Mouse (Mus musculus) heart, embryonic 14.5 days (tissue): ENCODE results near the gene Dzank1. TPM values are rescaled to one million over a fixed set of nuclear protein-coding genes. Genes with fewer than 3 reads are reported as not detected.

ENCODE experiments used
- ATAC-seq: fragments of 200-750 bp; cut with Nextera tagmentation; 2 replicates; pipeline ENCODE4 v1.8.0; 2017; ENCODE audit warnings: low read depth, moderate TSS enrichment; ENCODE audit not compliant: insufficient number of reproducible peaks, insufficient read depth, low FRiP score
- H3K27ac ChIP-seq, 2 experiments: fragments of 200-500 bp in 1 of 2; fragments of 300-500 bp in 1 of 2; sonication (generic) in 1 of 2; replicated peaks in 1 of 2; 2 replicates each; pipeline ENCODE4 v1.5.1; 2012 to 2014; ENCODE audit warnings: low read depth in 2 of 2, low read length in 2 of 2, control low read depth in 1 of 2, mild to moderate bottlenecking in 1 of 2, mixed read lengths in 1 of 2; ENCODE audit not compliant: control insufficient read depth in 1 of 2, insufficient read depth in 1 of 2
- H3K27me3 ChIP-seq: fragments of 300-500 bp; sonication (generic); 2 replicates; pipeline ENCODE4 v1.6.1; 2014; ENCODE audit warnings: mild to moderate bottlenecking, low read length, control low read depth; ENCODE audit not compliant: control insufficient read depth, insufficient read depth
- H3K36me3 ChIP-seq: fragments of 300-500 bp; sonication (generic); 2 replicates; pipeline ENCODE4 v1.6.1; 2014; ENCODE audit warnings: mild to moderate bottlenecking, control low read depth, low read length, mixed read lengths; ENCODE audit not compliant: control insufficient read depth, insufficient read depth
- H3K4me1 ChIP-seq, 2 experiments: fragments of 200-500 bp in 1 of 2; fragments of 300-500 bp in 1 of 2; sonication (generic) in 1 of 2; 2 replicates each; pipeline ENCODE4 v1.6.1; 2012 to 2014; ENCODE audit warnings: low read length in 2 of 2, control low read depth in 1 of 2, mixed read lengths in 1 of 2; ENCODE audit not compliant: control insufficient read depth in 2 of 2, insufficient read depth in 2 of 2
- H3K4me2 ChIP-seq: fragments of 300-500 bp; sonication (generic); 2 replicates; pipeline ENCODE4 v1.6.1; 2014; ENCODE audit warnings: mild to moderate bottlenecking, low read length
- H3K4me3 ChIP-seq, 2 experiments: fragments of 200-500 bp in 1 of 2; fragments of 300-500 bp in 1 of 2; sonication (generic) in 1 of 2; 2 replicates each; pipeline ENCODE4 v1.5.1; 2012 to 2014; ENCODE audit warnings: low read length in 2 of 2, mild to moderate bottlenecking in 2 of 2, control low read depth in 1 of 2, low read depth in 1 of 2, moderate library complexity in 1 of 2; ENCODE audit not compliant: control insufficient read depth in 1 of 2, insufficient read depth in 1 of 2
- H3K9ac ChIP-seq: fragments of 300-500 bp; sonication (generic); 2 replicates; pipeline ENCODE4 v1.6.1; 2014; ENCODE audit warnings: mild to moderate bottlenecking, low read length
- H3K9me3 ChIP-seq: fragments of 300-500 bp; sonication (generic); 2 replicates; pipeline ENCODE4 v1.6.1; 2016; ENCODE audit warnings: low read length, control low read depth; ENCODE audit not compliant: control insufficient read depth
- WGBS: fragments of 180-500 bp; shearing (Covaris S2); extraction: QIAGEN DNeasy Blood & Tissue Kit; methylation state at CpG from one replicate; pipeline ENCODE4 v1.1.7; 2014; 5-methylcytosine and 5-hydroxymethylcytosine counted together
- polyA plus RNA-seq: library from polyadenylated mRNA; unstranded; fragments of >200 nt; fragmentation: Nextera tagmentation; extraction: Ambion mirVana; gene quantifications from 2 replicates; pipeline ENCODE4 v1.2.1, GENCODE M21; 2014

The Dzank1 gene
- polyA plus RNA-seq, 1 experiment from 2014 or later = 1.7 TPM

DNA sequence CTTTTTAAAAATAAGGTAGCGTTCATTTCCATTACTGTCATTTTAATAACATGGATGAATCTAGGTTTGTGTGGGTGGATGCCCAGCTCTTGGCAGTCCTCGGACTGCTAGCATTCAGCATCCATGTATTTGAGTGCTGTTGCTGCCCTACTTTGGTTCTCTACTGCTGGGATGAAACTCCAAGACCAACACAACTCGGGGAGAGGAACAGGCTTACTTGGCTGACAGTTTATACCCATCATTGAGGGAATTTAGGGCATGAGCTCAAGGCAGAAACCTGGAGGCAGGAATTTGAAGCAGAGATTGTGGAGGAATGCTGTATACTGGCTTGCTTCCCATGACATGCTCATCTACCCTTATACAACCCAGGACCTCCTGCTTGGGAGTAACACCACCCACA, 12.6 kb downstream of the Dzank1 start:
- H3K4me2 ChIP-seq = no peak overlapping the region
- no peak overlapping the region for H3K9ac ChIP-seq
- no peak overlapping the region for H3K4me3 ChIP-seq
- no peaks in the 10 kb centered on the region for H3K27me3 ChIP-seq
- H3K4me1 ChIP-seq = no peaks in the 10 kb centered on the region
- H3K27ac ChIP-seq = no peak overlapping the region
- H3K9me3 ChIP-seq = no peaks in the 10 kb centered on the region
- WGBS = 76% methylated on average over 3 of the region's 3 CpGs
- no peak for ATAC-seq
- H3K36me3 ChIP-seq = no peaks in the 10 kb centered on the region

DNA sequence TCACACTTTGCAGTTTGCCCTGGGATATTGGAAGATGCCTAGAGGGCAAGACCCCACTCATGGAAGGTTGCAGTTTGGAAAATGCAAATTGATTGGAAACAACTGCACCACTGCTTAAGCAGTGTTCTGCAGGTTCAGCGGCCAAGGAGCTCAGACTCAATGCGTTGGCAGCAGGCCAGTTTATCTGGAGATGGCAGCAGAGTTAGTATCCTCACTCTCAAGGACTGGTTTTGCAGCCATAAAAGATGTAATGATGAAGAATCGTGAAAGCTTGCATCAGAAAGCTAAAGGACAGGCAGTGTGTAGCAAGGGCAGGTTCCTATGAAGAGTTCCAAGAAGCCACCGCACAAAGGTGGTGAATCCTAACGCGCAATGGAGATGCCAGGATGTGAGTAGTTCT, 25.1 kb downstream of the Dzank1 start:
- Histone ChIP-seq H3K9ac (no peak overlapping the region), H3K27ac (no peak overlapping the region), H3K4me1 (no peaks in the 10 kb centered on the region), H3K4me3 (no peak overlapping the region), H3K36me3 (no peaks in the 10 kb centered on the region), H3K27me3 (no peaks in the 10 kb centered on the region), H3K4me2 (no peak overlapping the region), H3K9me3 (no peaks in the 10 kb centered on the region)
- ATAC-seq = no peak
- 76% methylated on average over 6 of the region's 6 CpGs for WGBS

DNA sequence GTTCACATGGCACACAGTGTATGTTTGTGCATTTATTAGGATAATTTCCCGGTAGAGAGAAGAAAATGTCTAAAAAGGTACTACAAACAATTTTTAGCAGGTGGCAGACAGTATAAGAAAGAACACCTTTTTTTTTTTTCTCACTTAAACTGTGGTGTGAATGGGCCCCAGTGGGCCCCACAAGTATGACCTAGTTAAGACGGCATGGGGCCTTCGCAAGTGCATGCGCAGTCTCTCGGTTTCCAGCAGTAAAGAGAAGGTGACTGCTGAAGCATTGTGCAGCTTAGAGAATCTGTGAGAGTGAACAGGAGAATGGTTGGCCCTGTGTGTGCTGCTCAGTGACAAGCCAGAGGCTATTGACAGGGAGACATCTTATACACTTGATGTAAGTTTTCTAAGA, 37.9 kb downstream of the Dzank1 start:
- 82% methylated on average over 5 of the region's 5 CpGs for WGBS
- Histone ChIP-seq H3K9me3 (peaks cover 3% of the 10 kb centered on the region; the same call in 1 of the 2 replicates), H3K27ac (no peak overlapping the region), H3K36me3 (no peaks in the 10 kb centered on the region), H3K4me3 (no peak overlapping the region), H3K27me3 (no peaks in the 10 kb centered on the region), H3K4me2 (no peak overlapping the region), H3K4me1 (no peaks in the 10 kb centered on the region), H3K9ac (no peak overlapping the region)
- no peak for ATAC-seq

DNA sequence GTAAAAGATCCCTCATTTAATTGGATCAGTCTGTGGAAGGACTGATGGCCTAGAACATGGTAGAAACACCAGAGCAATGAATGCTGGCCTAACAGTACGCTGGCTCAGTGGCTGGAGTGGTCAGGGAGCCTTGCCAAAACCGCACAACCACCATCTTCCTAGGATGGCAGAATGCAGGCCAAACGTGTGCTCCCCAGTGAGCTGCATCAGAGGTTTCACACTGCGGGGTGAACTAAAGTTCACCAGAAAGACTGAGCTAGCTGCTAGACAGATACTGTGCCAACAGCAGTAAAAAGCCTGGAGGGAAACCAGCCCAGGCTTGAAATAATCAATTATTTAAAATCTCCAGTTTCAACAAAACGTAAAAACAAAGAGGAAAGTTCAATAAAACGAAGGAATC, 39.7 kb downstream of the Dzank1 start:
- whole genome bisulfite sequencing = 79% methylated on average over 6 of the region's 6 CpGs
- no peak for ATAC-seq
- Histone ChIP-seq H3K4me3 (no peak overlapping the region), H3K4me1 (no peaks in the 10 kb centered on the region), H3K27ac (no peak overlapping the region), H3K9ac (no peak overlapping the region), H3K36me3 (no peaks in the 10 kb centered on the region), H3K9me3 (peaks cover 3% of the 10 kb centered on the region; the same call in 1 of the 2 replicates), H3K4me2 (no peak overlapping the region), H3K27me3 (no peaks in the 10 kb centered on the region)

DNA sequence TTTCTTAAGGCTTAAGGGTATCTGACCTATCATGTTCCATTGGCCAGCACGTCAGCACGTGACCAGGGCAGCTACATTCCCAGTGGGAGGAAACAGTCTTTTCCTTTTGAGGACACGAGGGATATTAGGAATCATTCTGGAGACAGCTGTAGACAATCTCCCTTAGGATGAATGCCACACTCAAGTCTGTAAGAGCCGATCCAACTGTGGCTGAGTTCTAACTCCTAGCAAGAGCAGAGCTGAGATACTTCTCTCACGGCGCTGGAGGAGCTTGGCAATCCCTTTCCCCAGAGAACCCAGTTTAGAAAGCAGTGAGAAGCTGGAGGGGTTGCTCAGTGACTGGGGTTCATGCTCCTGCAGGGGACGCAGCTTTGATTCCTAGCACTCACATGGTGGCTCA, 41.8 kb downstream of the Dzank1 start:
- no peak overlapping the region for H3K4me2 ChIP-seq
- WGBS = 78% methylated on average over 7 of the region's 7 CpGs
- no peak for ATAC-seq
- H3K27me3 ChIP-seq = no peaks in the 10 kb centered on the region
- H3K36me3 ChIP-seq = no peaks in the 10 kb centered on the region
- H3K27ac ChIP-seq = no peak overlapping the region
- no peaks in the 10 kb centered on the region for H3K9me3 ChIP-seq
- H3K4me1 ChIP-seq = no peaks in the 10 kb centered on the region
- no peak overlapping the region for H3K4me3 ChIP-seq
- no peak overlapping the region for H3K9ac ChIP-seq

DNA sequence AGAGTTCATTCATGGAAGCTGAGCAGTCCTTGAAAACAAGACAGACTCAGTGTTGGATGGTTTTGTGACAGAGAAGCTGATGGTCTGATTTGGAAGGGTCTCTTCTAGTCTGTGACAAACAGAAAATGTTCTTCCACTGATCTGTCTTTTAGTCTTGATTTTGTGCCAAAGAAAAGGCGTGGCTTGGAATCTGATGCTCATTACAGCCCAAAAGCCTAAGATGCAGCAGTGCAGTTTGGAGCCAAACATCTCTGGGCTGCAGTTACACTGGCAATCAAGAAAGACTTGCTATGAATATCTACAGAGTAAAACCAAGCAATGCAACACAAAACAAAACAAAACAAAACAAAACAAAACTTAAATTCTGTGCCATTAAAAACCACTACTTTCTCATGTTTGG, 43.1 kb downstream of the Dzank1 start:
- Histone ChIP-seq H3K9me3 (no peaks in the 10 kb centered on the region), H3K27me3 (no peaks in the 10 kb centered on the region), H3K4me2 (no peak overlapping the region), H3K27ac (no peak overlapping the region), H3K9ac (no peak overlapping the region), H3K4me3 (no peak overlapping the region), H3K4me1 (no peaks in the 10 kb centered on the region), H3K36me3 (no peaks in the 10 kb centered on the region)
- WGBS = 52% methylated on average over 1 of the region's 1 CpGs
- no peak for ATAC-seq

DNA sequence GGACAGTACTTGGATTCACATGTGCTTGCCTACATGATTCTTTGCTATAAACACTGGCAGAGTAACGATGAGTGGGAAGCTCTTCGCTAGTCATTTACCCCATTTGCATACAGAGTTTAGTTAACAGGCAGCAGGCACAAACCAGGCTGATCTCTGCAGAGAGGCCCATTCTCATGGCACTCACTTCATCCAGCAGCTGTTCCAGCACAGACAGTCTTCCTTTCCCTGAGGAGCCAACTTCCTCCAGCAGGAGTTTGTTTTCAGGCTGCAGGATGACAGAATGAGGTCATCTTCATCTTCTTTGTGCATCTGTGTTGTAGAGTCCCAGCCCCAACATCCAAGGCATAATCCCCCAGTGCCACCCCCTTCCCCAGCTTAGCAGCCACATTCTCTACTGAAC, 47.8 kb downstream of the Dzank1 start:
- H3K4me1 ChIP-seq = no peaks in the 10 kb centered on the region
- H3K9ac ChIP-seq = no peak overlapping the region
- no peaks in the 10 kb centered on the region for H3K36me3 ChIP-seq
- no peaks in the 10 kb centered on the region for H3K27me3 ChIP-seq
- H3K4me3 ChIP-seq = no peak overlapping the region
- no peak for ATAC-seq
- H3K4me2 ChIP-seq = no peak overlapping the region
- no peak overlapping the region for H3K27ac ChIP-seq
- no peaks in the 10 kb centered on the region for H3K9me3 ChIP-seq
- 72% methylated on average over 2 of the region's 2 CpGs for WGBS

DNA sequence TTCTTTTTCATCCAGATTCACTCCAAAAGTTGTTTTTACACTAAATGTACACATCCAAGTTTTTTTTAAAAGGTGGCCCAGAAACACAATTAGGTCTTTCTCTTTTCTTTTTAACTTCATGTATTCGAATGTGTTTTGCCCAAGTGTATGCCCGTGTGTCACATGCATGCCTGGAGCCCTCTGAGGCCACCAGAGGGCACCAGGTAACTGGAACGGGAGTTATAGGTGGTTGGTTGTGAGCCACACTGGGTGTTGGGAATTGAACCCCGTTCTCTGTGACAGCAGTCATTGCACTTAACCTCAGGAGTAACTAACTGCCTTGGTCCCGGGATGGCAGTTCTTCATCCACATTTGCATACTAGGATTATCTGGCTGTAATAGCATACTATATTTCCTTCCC, 60.0 kb downstream of the Dzank1 start:
- Histone ChIP-seq H3K9ac (no peak overlapping the region), H3K36me3 (no peaks in the 10 kb centered on the region), H3K27me3 (no peaks in the 10 kb centered on the region), H3K4me1 (no peaks in the 10 kb centered on the region), H3K4me2 (no peak overlapping the region), H3K27ac (no peak overlapping the region), H3K4me3 (no peak overlapping the region), H3K9me3 (no peaks in the 10 kb centered on the region)
- ATAC-seq = no peak
- WGBS = 54% methylated on average over 5 of the region's 5 CpGs
